Mouse (Mus musculus): ENCODE results near the gene Il9. TPM values are rescaled to one million over a fixed set of nuclear protein-coding genes. Genes with fewer than 3 reads are reported as not detected.

Il9 gene
- polyA plus RNA-seq, 1 experiment = not detected

GRCm38 (mm10) chr13:56471951-56472350, 10.1 kb downstream of the Il9 start:
- TF ChIP-seq MYOD1 (IDR thresholded peaks at IDR 0.05; ENCODE audit: control insufficient read depth, insufficient read length, low read depth) = no peak
- TF ChIP-seq USF1 (IDR thresholded peaks at IDR 0.05; ENCODE audit: low read depth) = peak; percentile 64
- H3ac ChIP-seq (ENCODE audit: control insufficient read depth, insufficient read length, low read depth) = no peak overlapping the region
- no peak overlapping the region for H3K4me3 ChIP-seq (ENCODE audit: insufficient read depth, poor library complexity, severe bottlenecking)
- H3K36me3 ChIP-seq (ENCODE audit: control insufficient read depth, insufficient read depth) = no peaks in the 10 kb centered on the region
- H3K27me3 ChIP-seq (ENCODE audit: control insufficient read depth, insufficient read depth, insufficient read length) = peaks cover 13% of the 10 kb centered on the region
- H3K79me2 ChIP-seq (ENCODE audit: control insufficient read depth, insufficient read depth) = no peaks in the 10 kb centered on the region
- H3K79me3 ChIP-seq (ENCODE audit: low read depth) = no peaks in the 10 kb centered on the region

- no peak overlapping the region for H3K4me3 ChIP-seq (ENCODE audit: insufficient read depth, poor library complexity, severe bottlenecking)
- H3K79me3 ChIP-seq (ENCODE audit: low read depth) = no peaks in the 10 kb centered on the region
- no peaks in the 10 kb centered on the region for H3K79me2 ChIP-seq (ENCODE audit: control insufficient read depth, insufficient read depth)
- peaks cover 13% of the 10 kb centered on the region for H3K27me3 ChIP-seq (ENCODE audit: control insufficient read depth, insufficient read depth, insufficient read length)
- H3ac ChIP-seq (ENCODE audit: control insufficient read depth, insufficient read length, low read depth) = no peak overlapping the region
- H3K36me3 ChIP-seq (ENCODE audit: control insufficient read depth, insufficient read depth) = no peaks in the 10 kb centered on the region
- TF ChIP-seq CEBPB (IDR thresholded peaks at IDR 0.05; ENCODE audit: low read depth) (no peak), CTCF (IDR thresholded peaks at IDR 0.05; ENCODE audit: control insufficient read depth, insufficient read depth, insufficient read length) (no peak), FOSL1 (IDR thresholded peaks at IDR 0.05; ENCODE audit: insufficient read depth, low read length, poor library complexity, severe bottlenecking) (no peak), USF1 (IDR thresholded peaks at IDR 0.05; ENCODE audit: low read depth) (no peak), MYOD1 (IDR thresholded peaks at IDR 0.05; ENCODE audit: control insufficient read depth, insufficient read length, low read depth) (no peak), MAX (IDR thresholded peaks at IDR 0.05) (no peak), MYOG (IDR thresholded peaks at IDR 0.05; ENCODE audit: control insufficient read depth, extremely low read depth, insufficient read length) (no peak)
These were observed 10.8 kb downstream of the Il9 start for GRCm38 (mm10) chr13:56471211-56471610.

GRCm38 (mm10) chr13:56468536-56468935, 13.5 kb downstream of the Il9 start:
- Histone ChIP-seq H3K27me3 (ENCODE audit: control insufficient read depth, insufficient read depth, insufficient read length) (peaks cover 28% of the 10 kb centered on the region), H3K79me3 (ENCODE audit: low read depth) (no peaks in the 10 kb centered on the region), H3ac (ENCODE audit: control insufficient read depth, insufficient read length, low read depth) (no peak overlapping the region), H3K4me3 (ENCODE audit: insufficient read depth, poor library complexity, severe bottlenecking) (no peak overlapping the region), H3K79me2 (ENCODE audit: control insufficient read depth, insufficient read depth) (no peaks in the 10 kb centered on the region), H3K36me3 (ENCODE audit: control insufficient read depth, insufficient read depth) (no peaks in the 10 kb centered on the region)
- TF ChIP-seq CTCF (IDR thresholded peaks at IDR 0.05; ENCODE audit: control insufficient read depth, insufficient read depth, insufficient read length) (no peak), MAX (IDR thresholded peaks at IDR 0.05) (no peak), FOSL1 (IDR thresholded peaks at IDR 0.05; ENCODE audit: insufficient read depth, low read length, poor library complexity, severe bottlenecking) (no peak), MYOD1 (IDR thresholded peaks at IDR 0.05; ENCODE audit: control insufficient read depth, insufficient read length, low read depth) (no peak), MYOG (IDR thresholded peaks at IDR 0.05; ENCODE audit: control insufficient read depth, extremely low read depth, insufficient read length) (no peak), USF1 (IDR thresholded peaks at IDR 0.05; ENCODE audit: low read depth) (no peak), CEBPB (IDR thresholded peaks at IDR 0.05; ENCODE audit: low read depth) (no peak)

- H3ac ChIP-seq (ENCODE audit: control insufficient read depth, insufficient read length, low read depth) = no peak overlapping the region
- H3K79me3 ChIP-seq (ENCODE audit: low read depth) = no peaks in the 10 kb centered on the region
- H3K27me3 ChIP-seq (ENCODE audit: control insufficient read depth, insufficient read depth, insufficient read length) = peaks cover 29% of the 10 kb centered on the region
- no peak for TF ChIP-seq MAX (IDR thresholded peaks at IDR 0.05)
- no peak for TF ChIP-seq MYOD1 (IDR thresholded peaks at IDR 0.05; ENCODE audit: control insufficient read depth, insufficient read length, low read depth)
- TF ChIP-seq CEBPB (IDR thresholded peaks at IDR 0.05; ENCODE audit: low read depth) = no peak
- TF ChIP-seq FOSL1 (IDR thresholded peaks at IDR 0.05; ENCODE audit: insufficient read depth, low read length, poor library complexity, severe bottlenecking) = no peak
- TF ChIP-seq USF1 (IDR thresholded peaks at IDR 0.05; ENCODE audit: low read depth) = no peak
- TF ChIP-seq MYOG (IDR thresholded peaks at IDR 0.05; ENCODE audit: control insufficient read depth, extremely low read depth, insufficient read length) = no peak
- no peak for TF ChIP-seq CTCF (IDR thresholded peaks at IDR 0.05; ENCODE audit: control insufficient read depth, insufficient read depth, insufficient read length)
- no peak overlapping the region for H3K4me3 ChIP-seq (ENCODE audit: insufficient read depth, poor library complexity, severe bottlenecking)
- no peaks in the 10 kb centered on the region for H3K36me3 ChIP-seq (ENCODE audit: control insufficient read depth, insufficient read depth)
- no peaks in the 10 kb centered on the region for H3K79me2 ChIP-seq (ENCODE audit: control insufficient read depth, insufficient read depth)
These were observed 14.3 kb downstream of the Il9 start for GRCm38 (mm10) chr13:56467786-56468185.

GRCm38 (mm10) chr13:56463750-56464149, 18.3 kb downstream of the Il9 start:
- Histone ChIP-seq H3K36me3 (ENCODE audit: control insufficient read depth, insufficient read depth) (no peaks in the 10 kb centered on the region), H3ac (ENCODE audit: control insufficient read depth, insufficient read length, low read depth) (no peak overlapping the region), H3K4me3 (ENCODE audit: insufficient read depth, poor library complexity, severe bottlenecking) (no peak overlapping the region), H3K79me3 (ENCODE audit: low read depth) (no peaks in the 10 kb centered on the region), H3K27me3 (ENCODE audit: control insufficient read depth, insufficient read depth, insufficient read length) (peaks cover 29% of the 10 kb centered on the region), H3K79me2 (ENCODE audit: control insufficient read depth, insufficient read depth) (no peaks in the 10 kb centered on the region)
- TF ChIP-seq MYOD1 (IDR thresholded peaks at IDR 0.05; ENCODE audit: control insufficient read depth, insufficient read length, low read depth) (no peak), CTCF (IDR thresholded peaks at IDR 0.05; ENCODE audit: control insufficient read depth, insufficient read depth, insufficient read length) (no peak)

- Histone ChIP-seq H3K36me3 (ENCODE audit: control insufficient read depth, insufficient read depth) (no peaks in the 10 kb centered on the region), H3K79me3 (ENCODE audit: low read depth) (no peaks in the 10 kb centered on the region), H3ac (ENCODE audit: control insufficient read depth, insufficient read length, low read depth) (no peak overlapping the region), H3K4me3 (ENCODE audit: insufficient read depth, poor library complexity, severe bottlenecking) (no peak overlapping the region), H3K79me2 (ENCODE audit: control insufficient read depth, insufficient read depth) (no peaks in the 10 kb centered on the region), H3K27me3 (ENCODE audit: control insufficient read depth, insufficient read depth, insufficient read length) (peaks cover 25% of the 10 kb centered on the region)
- TF ChIP-seq FOSL1 (IDR thresholded peaks at IDR 0.05; ENCODE audit: insufficient read depth, low read length, poor library complexity, severe bottlenecking) = no peak
- TF ChIP-seq MYOG (IDR thresholded peaks at IDR 0.05; ENCODE audit: control insufficient read depth, extremely low read depth, insufficient read length) = no peak
- no peak for TF ChIP-seq CTCF (IDR thresholded peaks at IDR 0.05; ENCODE audit: control insufficient read depth, insufficient read depth, insufficient read length)
- TF ChIP-seq MYOD1 (IDR thresholded peaks at IDR 0.05; ENCODE audit: control insufficient read depth, insufficient read length, low read depth) = no peak
These were observed 18.8 kb downstream of the Il9 start for GRCm38 (mm10) chr13:56463261-56463660.
